Mouse (Mus musculus): ENCODE results near the gene Serinc4. TPM values are rescaled to one million over a fixed set of nuclear protein-coding genes. Genes with fewer than 3 reads are reported as not detected.
A peak's percentile ranks its signal among the peaks of the same experiment; 100 is the strongest.

Gene Serinc4
- polyA plus RNA-seq, 1 experiment from 2014 or later = 0.30 TPM

GRCm38 (mm10) chr2:121460071-121460470 lies 3.5 kb upstream of the Serinc4 start:
- no peaks in the 10 kb centered on the region for H3K9me3 ChIP-seq
- peaks cover 13% of the 10 kb centered on the region for H3K4me1 ChIP-seq
- H3K4me3 ChIP-seq = no peak overlapping the region
- WGBS = 81% methylated on average over 2 of the region's 2 CpGs
- peaks cover 35% of the 10 kb centered on the region for H3K36me3 ChIP-seq (replicated peaks)
- H3K27ac ChIP-seq (replicated peaks) = no peak overlapping the region
- DNase-seq (ENCODE audit: low spot score) = no peak
- H3K27me3 ChIP-seq (replicated peaks; ENCODE audit: low read depth, poor library complexity, severe bottlenecking) = no peaks in the 10 kb centered on the region

DNA sequence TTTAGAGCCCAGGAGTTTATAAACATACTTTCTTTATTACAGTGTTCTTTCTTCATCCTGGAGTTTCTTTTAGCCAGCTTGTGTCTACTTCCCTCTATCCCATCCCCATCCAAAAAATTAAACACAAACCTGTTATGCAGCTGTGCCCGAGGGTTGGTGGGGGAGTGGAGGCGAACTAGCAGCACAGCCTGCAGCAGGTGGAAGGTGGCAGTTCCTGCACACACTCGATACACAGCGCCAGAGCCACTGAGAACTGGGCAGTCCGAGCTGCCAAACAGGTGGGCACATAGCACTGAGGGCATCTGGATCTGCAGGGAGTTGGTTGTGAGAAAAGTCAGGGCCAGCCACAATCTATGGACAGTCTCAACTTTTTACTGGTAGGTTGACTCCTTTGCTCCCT lies 1.0 kb downstream of the Serinc4 start:
- WGBS = 81% methylated on average over 5 of the region's 5 CpGs
- no peak for DNase-seq (ENCODE audit: low spot score)
- no peak overlapping the region for H3K4me3 ChIP-seq

DNA sequence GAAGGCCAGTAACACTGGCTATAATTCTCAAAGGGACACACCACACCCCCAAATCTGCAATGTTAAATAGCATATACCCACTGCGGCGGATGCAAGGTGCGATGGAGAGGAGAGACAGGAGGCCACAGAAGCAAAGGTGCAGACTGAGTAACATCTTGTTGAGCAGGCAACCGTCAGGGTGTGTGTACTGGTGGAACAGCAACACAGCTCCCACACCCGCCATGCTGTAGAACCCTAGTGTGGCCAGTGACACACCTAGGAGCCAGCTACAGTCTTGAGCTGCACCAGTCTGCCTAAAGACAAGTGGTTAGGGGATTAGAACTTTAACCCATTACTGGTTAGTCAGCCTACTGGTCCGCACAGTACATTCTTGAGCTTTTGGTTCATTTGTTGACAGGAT lies 2.7 kb downstream of the Serinc4 start:
- Histone ChIP-seq H3K4me1 (peaks cover 36% of the 10 kb centered on the region), H3K36me3 (replicated peaks) (peaks cover 56% of the 10 kb centered on the region), H3K27ac (replicated peaks) (no peak overlapping the region), H3K9me3 (no peaks in the 10 kb centered on the region), H3K4me3 (peak overlapping the region; percentile 5; the same call in 1 of the 2 replicates), H3K27me3 (replicated peaks; ENCODE audit: low read depth, poor library complexity, severe bottlenecking) (no peaks in the 10 kb centered on the region)
- no peak for DNase-seq (ENCODE audit: low spot score)
- 88% methylated on average over 6 of the region's 6 CpGs for WGBS

More for the DNA sequence above, 1.0 kb downstream of the Serinc4 start:
- Histone ChIP-seq H3K9me3 (no peaks in the 10 kb centered on the region), H3K27me3 (replicated peaks; ENCODE audit: low read depth, poor library complexity, severe bottlenecking) (no peaks in the 10 kb centered on the region), H3K27ac (replicated peaks) (no peak overlapping the region), H3K36me3 (replicated peaks) (peaks cover 69% of the 10 kb centered on the region), H3K4me1 (peaks cover 30% of the 10 kb centered on the region)

DNA sequence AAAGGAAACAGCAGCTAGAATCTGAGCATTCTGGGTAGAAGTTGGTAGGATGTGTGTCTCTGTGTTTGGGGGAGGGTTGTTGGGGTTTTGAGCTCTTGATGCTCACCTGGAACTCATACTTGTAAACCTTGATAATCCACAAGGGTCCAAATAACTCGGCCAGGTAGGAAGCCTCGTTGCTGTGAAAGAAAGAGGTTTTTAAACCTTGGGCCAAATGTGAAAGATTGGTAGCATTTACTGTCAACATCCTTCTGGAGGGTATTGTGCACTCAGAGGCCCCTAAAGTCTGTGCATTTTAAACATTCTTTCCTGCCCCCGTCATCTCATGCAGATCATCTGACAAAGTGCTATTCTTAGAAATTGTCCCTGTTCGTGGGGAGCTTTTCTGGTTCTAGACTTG lies 3.6 kb downstream of the Serinc4 start, which contains the start of gene Hypk:
TSS of gene Hypk (plus strand) at position 301 of the 400 bp plus-strand sequence.
- H3K4me3 ChIP-seq = peak within 1 kb of the TSS; percentile 5; the same call in 1 of the 2 replicates
- no peaks in the 10 kb centered on the region for H3K9me3 ChIP-seq
- H3K27me3 ChIP-seq (replicated peaks; ENCODE audit: low read depth, poor library complexity, severe bottlenecking) = no peaks in the 10 kb centered on the region
- H3K4me1 ChIP-seq = peaks cover 40% of the 10 kb centered on the region
- 82% methylated on average over 4 of the region's 4 CpGs for WGBS
- no peak within 1 kb of the TSS for H3K27ac ChIP-seq (replicated peaks)
- H3K36me3 ChIP-seq (replicated peaks) = peaks cover 48% of the 10 kb centered on the region
- DNase-seq (ENCODE audit: low spot score) = no peak

DNA sequence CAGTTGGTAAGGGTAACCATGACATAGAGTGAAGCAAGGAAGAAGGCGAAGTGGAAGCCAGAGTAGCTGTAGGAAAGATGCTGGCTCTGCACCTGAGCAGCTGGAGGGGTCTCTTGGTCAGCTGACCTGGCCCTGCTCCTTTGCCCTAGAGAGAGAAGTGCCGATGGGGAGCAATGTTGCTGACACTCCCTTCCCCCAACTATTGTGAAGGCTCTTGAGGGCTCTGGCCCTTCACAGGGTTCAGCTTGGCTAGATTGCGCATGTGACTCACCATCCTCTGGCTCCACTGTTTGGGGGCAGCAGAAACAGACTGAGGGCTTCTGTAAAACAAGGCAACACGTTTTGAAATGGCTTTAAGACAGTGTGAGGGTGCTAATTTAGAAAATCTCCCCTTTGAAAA lies 4.2 kb downstream of the Serinc4 start:
- 83% methylated on average over 4 of the region's 4 CpGs for WGBS
- Histone ChIP-seq H3K9me3 (no peaks in the 10 kb centered on the region), H3K4me1 (peaks cover 41% of the 10 kb centered on the region), H3K36me3 (replicated peaks) (peaks cover 47% of the 10 kb centered on the region), H3K27ac (replicated peaks) (no peak overlapping the region), H3K27me3 (replicated peaks; ENCODE audit: low read depth, poor library complexity, severe bottlenecking) (no peaks in the 10 kb centered on the region), H3K4me3 (peak overlapping the region; percentile 2; the same call in 1 of the 2 replicates)
- no peak for DNase-seq (ENCODE audit: low spot score)

GRCm38 (mm10) chr2:121450093-121450492 lies 6.5 kb downstream of the Serinc4 start:
- 2% methylated on average over 7 of the region's 7 CpGs for WGBS
- DNase-seq (ENCODE audit: low spot score) = no peak
- peak overlapping the region; percentile 96 for H3K27ac ChIP-seq (replicated peaks)

GRCm38 (mm10) chr2:121449545-121450011 lies 7.0 kb downstream of the Serinc4 start:
- DNase-seq (ENCODE audit: low spot score) = no peak
- Histone ChIP-seq H3K36me3 (replicated peaks) (peaks cover 40% of the 10 kb centered on the region), H3K4me1 (peaks cover 34% of the 10 kb centered on the region), H3K4me3 (peak overlapping the region; percentile 100), H3K27me3 (replicated peaks; ENCODE audit: low read depth, poor library complexity, severe bottlenecking) (no peaks in the 10 kb centered on the region), H3K27ac (replicated peaks) (peak overlapping the region; percentile 96), H3K9me3 (no peaks in the 10 kb centered on the region)
- under 1% methylated on average over 53 of the region's 54 CpGs for WGBS

More at GRCm38 (mm10) chr2:121450093-121450492, 6.5 kb downstream of the Serinc4 start:
- no peaks in the 10 kb centered on the region for H3K27me3 ChIP-seq (replicated peaks; ENCODE audit: low read depth, poor library complexity, severe bottlenecking)
- peaks cover 45% of the 10 kb centered on the region for H3K36me3 ChIP-seq (replicated peaks)
- H3K9me3 ChIP-seq = no peaks in the 10 kb centered on the region
- peaks cover 34% of the 10 kb centered on the region for H3K4me1 ChIP-seq
- peak overlapping the region; percentile 100 for H3K4me3 ChIP-seq

DNA sequence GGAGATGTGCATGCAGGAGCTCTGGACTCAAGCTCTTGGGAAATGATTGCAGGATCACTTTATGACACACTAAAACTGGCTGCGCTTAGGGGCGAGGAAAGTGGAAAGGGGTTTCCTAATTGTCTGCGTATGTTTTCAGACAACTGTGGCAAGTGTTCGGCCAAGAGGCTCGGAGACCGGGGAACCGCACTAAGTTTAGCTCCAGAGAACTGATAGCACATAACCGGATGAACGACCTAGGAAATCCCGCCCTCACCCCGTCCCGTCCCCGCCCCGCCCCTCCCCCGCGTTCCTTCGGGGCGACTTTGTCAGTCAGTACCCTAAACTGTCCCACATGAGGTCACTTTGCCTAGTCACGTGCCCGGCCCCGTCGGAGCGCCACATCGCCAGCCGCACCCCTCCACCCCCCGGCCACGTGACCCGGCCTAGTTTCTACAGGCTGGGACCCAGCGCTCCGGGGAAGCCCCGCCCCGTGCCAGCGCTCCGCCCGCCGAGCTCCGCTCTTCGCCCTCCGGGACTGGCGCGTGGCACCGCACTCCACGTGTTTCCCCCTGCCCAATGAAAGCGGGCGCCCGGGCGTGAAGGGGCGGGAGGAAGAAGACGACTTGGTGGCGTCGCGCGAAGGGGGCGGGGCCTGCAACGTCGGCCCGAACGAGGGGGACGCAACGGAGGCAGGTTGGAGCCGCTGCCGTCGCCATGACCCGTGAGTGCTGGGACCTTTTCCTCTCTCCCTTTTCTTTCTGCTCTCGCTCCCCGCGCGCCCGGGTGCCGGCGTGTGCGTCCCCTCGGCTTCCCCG lies 7.6 kb downstream of the Serinc4 start, which contains the start of gene Serf2:
TSS of gene Serf2 (plus strand) at position 457 of the 797 bp plus-strand sequence.
- 1% methylated on average over 73 of the region's 74 CpGs for WGBS
- peak; percentile 100 for DNase-seq (ENCODE audit: low spot score)
- no peaks in the 10 kb centered on the region for H3K27me3 ChIP-seq (replicated peaks; ENCODE audit: low read depth, poor library complexity, severe bottlenecking)
- H3K4me1 ChIP-seq = peaks cover 34% of the 10 kb centered on the region
- H3K4me3 ChIP-seq = peak within 1 kb of the TSS; percentile 100
- H3K36me3 ChIP-seq (replicated peaks) = peaks cover 33% of the 10 kb centered on the region
- H3K27ac ChIP-seq (replicated peaks) = peak within 1 kb of the TSS; percentile 96
- H3K9me3 ChIP-seq = no peaks in the 10 kb centered on the region

GRCm38 (mm10) chr2:121448136-121448535 lies 8.4 kb downstream of the Serinc4 start:
- 15% methylated on average over 9 of the region's 9 CpGs for WGBS
- no peaks in the 10 kb centered on the region for H3K27me3 ChIP-seq (replicated peaks; ENCODE audit: low read depth, poor library complexity, severe bottlenecking)
- peak; percentile 50 for DNase-seq (ENCODE audit: low spot score)

GRCm38 (mm10) chr2:121447006-121447405 lies 9.6 kb downstream of the Serinc4 start:
- Histone ChIP-seq H3K27ac (replicated peaks) (no peak overlapping the region), H3K27me3 (replicated peaks; ENCODE audit: low read depth, poor library complexity, severe bottlenecking) (peaks cover 10% of the 10 kb centered on the region), H3K9me3 (no peaks in the 10 kb centered on the region), H3K4me3 (no peak overlapping the region), H3K36me3 (replicated peaks) (peaks cover 14% of the 10 kb centered on the region), H3K4me1 (peaks cover 40% of the 10 kb centered on the region)
- 90% methylated on average over 3 of the region's 3 CpGs for WGBS
- DNase-seq (ENCODE audit: low spot score) = no peak

More at GRCm38 (mm10) chr2:121448136-121448535, 8.4 kb downstream of the Serinc4 start:
- Histone ChIP-seq H3K4me3 (peak overlapping the region; percentile 100), H3K4me1 (peaks cover 32% of the 10 kb centered on the region), H3K36me3 (replicated peaks) (peaks cover 25% of the 10 kb centered on the region), H3K9me3 (no peaks in the 10 kb centered on the region), H3K27ac (replicated peaks) (peak overlapping the region; percentile 81)

DNA sequence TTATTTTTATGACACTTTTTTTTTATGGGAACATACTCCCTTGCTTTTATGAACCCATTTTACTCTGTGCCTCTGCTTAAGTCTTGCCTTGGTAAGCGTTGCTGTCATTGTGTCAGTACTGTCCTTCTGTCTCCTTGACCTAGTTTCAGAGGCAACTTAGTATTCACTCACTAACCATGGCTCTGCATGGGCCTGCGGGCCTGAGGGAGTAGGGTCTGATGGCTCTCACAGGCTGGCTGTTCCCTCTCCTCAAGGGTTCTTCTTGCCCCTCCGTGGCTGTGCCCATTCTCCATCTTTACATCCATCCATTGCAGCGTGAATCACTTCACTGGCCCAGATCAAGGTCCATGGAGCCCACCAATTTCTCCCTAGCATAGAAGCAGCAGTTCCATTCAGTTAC lies 10.1 kb downstream of the Serinc4 start:
- Histone ChIP-seq H3K27me3 (replicated peaks; ENCODE audit: low read depth, poor library complexity, severe bottlenecking) (peaks cover 15% of the 10 kb centered on the region), H3K27ac (replicated peaks) (no peak overlapping the region), H3K4me3 (no peak overlapping the region), H3K36me3 (replicated peaks) (peaks cover 11% of the 10 kb centered on the region), H3K9me3 (no peaks in the 10 kb centered on the region), H3K4me1 (peaks cover 44% of the 10 kb centered on the region)
- DNase-seq (ENCODE audit: low spot score) = no peak
- 77% methylated on average over 4 of the region's 4 CpGs for WGBS

GRCm38 (mm10) chr2:121445117-121445516 lies 11.5 kb downstream of the Serinc4 start:
- no peaks in the 10 kb centered on the region for H3K9me3 ChIP-seq
- no peak for DNase-seq (ENCODE audit: low spot score)
- WGBS = 86% methylated on average over 3 of the region's 3 CpGs
- H3K4me1 ChIP-seq = peaks cover 31% of the 10 kb centered on the region
- H3K27me3 ChIP-seq (replicated peaks; ENCODE audit: low read depth, poor library complexity, severe bottlenecking) = peaks cover 24% of the 10 kb centered on the region
- H3K36me3 ChIP-seq (replicated peaks) = peaks cover 1% of the 10 kb centered on the region
- no peak overlapping the region for H3K27ac ChIP-seq (replicated peaks)
- no peak overlapping the region for H3K4me3 ChIP-seq

GRCm38 (mm10) chr2:121444178-121444577 lies 12.4 kb downstream of the Serinc4 start, which contains the start of gene Ell3:
TSS of gene Ell3 (minus strand) at chr2:121444278.
- H3K36me3 ChIP-seq (replicated peaks) = peaks cover 11% of the 10 kb centered on the region
- DNase-seq (ENCODE audit: low spot score) = no peak
- H3K27ac ChIP-seq (replicated peaks) = no peak within 1 kb of the TSS
- 87% methylated on average over 1 of the region's 1 CpGs for WGBS
- H3K9me3 ChIP-seq = no peaks in the 10 kb centered on the region
- H3K4me3 ChIP-seq = peak within 1 kb of the TSS; percentile 67; the same call in 1 of the 2 replicates
- H3K4me1 ChIP-seq = peaks cover 30% of the 10 kb centered on the region
- peaks cover 24% of the 10 kb centered on the region for H3K27me3 ChIP-seq (replicated peaks; ENCODE audit: low read depth, poor library complexity, severe bottlenecking)
